Mouse (Mus musculus): Measurements from ENCODE around the gene Plcg1. TPM values are rescaled to one million over a fixed set of nuclear protein-coding genes. Genes with fewer than 3 reads are reported as not detected.

Gene Plcg1
- polyA plus RNA-seq, 1 experiment from 2014 or later = 52.8 TPM

- Histone ChIP-seq H3K36me3 (peaks cover 97% of the 10 kb centered on the region), H3K27me3 (no peaks in the 10 kb centered on the region), H3K9me3 (replicated peaks) (no peaks in the 10 kb centered on the region), H3K27ac (no peak overlapping the region), H3K4me3 (replicated peaks) (no peak overlapping the region), H3K4me2 (no peak overlapping the region), H3K4me1 (no peaks in the 10 kb centered on the region), H3K9ac (no peak overlapping the region)
- no peak for ATAC-seq (replicated peaks; ENCODE audit: low FRiP score)
- 88% methylated on average over 9 of the region's 9 CpGs for WGBS
Measured at GRCm38 (mm10) chr2:160760433-160761184, 29.5 kb downstream of the Plcg1 start.

DNA sequence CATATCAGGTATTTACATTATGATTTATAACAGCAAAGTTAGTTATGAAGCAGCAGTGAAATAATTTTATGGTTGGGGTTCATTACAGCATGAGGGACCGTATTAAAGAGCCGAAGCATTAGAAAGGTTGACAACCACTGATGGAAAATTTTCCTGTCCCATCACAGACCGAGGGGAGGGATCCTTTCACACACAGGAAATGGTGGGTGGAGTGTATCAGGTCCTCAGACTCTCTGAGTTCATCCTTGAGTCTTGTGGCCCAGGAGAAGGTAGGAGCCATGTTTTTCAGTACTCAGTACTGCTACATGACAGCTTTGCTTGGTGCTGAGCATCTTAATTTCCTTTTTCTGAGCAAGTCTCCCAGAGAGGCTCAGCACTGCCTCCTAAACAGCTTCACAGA is 32.7 kb downstream of the Plcg1 start:
- H3K9ac ChIP-seq = no peak overlapping the region
- peaks cover 88% of the 10 kb centered on the region for H3K36me3 ChIP-seq
- H3K4me3 ChIP-seq (replicated peaks) = no peak overlapping the region
- no peak overlapping the region for H3K27ac ChIP-seq
- H3K4me2 ChIP-seq = no peak overlapping the region
- 82% methylated on average over 3 of the region's 3 CpGs for WGBS
- no peaks in the 10 kb centered on the region for H3K4me1 ChIP-seq
- ATAC-seq (replicated peaks; ENCODE audit: low FRiP score) = no peak
- H3K27me3 ChIP-seq = no peaks in the 10 kb centered on the region
- H3K9me3 ChIP-seq (replicated peaks) = no peaks in the 10 kb centered on the region

- H3K4me2 ChIP-seq = no peak overlapping the region
- H3K4me1 ChIP-seq = no peaks in the 10 kb centered on the region
- peaks cover 88% of the 10 kb centered on the region for H3K36me3 ChIP-seq
- H3K9ac ChIP-seq = no peak overlapping the region
- no peak overlapping the region for H3K4me3 ChIP-seq (replicated peaks)
- no peak overlapping the region for H3K27ac ChIP-seq
- H3K9me3 ChIP-seq (replicated peaks) = no peaks in the 10 kb centered on the region
- no peak for ATAC-seq (replicated peaks; ENCODE audit: low FRiP score)
- 88% methylated on average over 2 of the region's 2 CpGs for WGBS
- no peaks in the 10 kb centered on the region for H3K27me3 ChIP-seq
Measured at GRCm38 (mm10) chr2:160764386-160764785, 33.3 kb downstream of the Plcg1 start.

DNA sequence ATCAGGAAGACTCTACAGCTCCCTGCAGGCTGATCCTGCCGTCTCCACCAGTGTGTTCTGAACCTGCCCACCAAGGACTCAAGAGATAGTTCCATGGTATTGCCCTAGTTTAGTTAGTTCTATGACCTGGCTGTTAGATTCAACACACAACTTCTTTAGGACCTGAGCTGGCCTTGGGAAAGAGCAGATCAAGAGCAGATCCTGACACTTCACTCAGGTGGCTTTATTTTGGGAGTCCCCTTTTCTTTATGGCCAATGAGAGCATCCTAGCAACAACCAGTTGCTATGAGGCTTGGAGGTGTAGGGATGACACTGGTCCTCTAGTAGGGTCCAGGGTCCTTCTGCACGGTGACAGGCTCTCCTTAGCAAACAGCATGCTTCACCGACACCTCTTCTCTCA is 34.0 kb downstream of the Plcg1 start:
- H3K4me3 ChIP-seq (replicated peaks) = no peak overlapping the region
- no peak overlapping the region for H3K4me2 ChIP-seq
- H3K4me1 ChIP-seq = no peaks in the 10 kb centered on the region
- ATAC-seq (replicated peaks; ENCODE audit: low FRiP score) = no peak
- no peaks in the 10 kb centered on the region for H3K27me3 ChIP-seq
- peaks cover 84% of the 10 kb centered on the region for H3K36me3 ChIP-seq
- WGBS = 81% methylated on average over 3 of the region's 3 CpGs
- no peak overlapping the region for H3K9ac ChIP-seq
- no peaks in the 10 kb centered on the region for H3K9me3 ChIP-seq (replicated peaks)
- no peak overlapping the region for H3K27ac ChIP-seq

GRCm38 (mm10) chr2:160766371-160766771 is 35.3 kb downstream of the Plcg1 start:
- no peak overlapping the region for H3K9ac ChIP-seq
- H3K36me3 ChIP-seq = peaks cover 80% of the 10 kb centered on the region
- H3K4me1 ChIP-seq = no peaks in the 10 kb centered on the region
- WGBS = 75% methylated on average over 5 of the region's 5 CpGs
- no peak overlapping the region for H3K27ac ChIP-seq
- H3K9me3 ChIP-seq (replicated peaks) = no peaks in the 10 kb centered on the region
- no peak overlapping the region for H3K4me3 ChIP-seq (replicated peaks)
- no peak for ATAC-seq (replicated peaks; ENCODE audit: low FRiP score)
- H3K4me2 ChIP-seq = no peak overlapping the region
- no peaks in the 10 kb centered on the region for H3K27me3 ChIP-seq

DNA sequence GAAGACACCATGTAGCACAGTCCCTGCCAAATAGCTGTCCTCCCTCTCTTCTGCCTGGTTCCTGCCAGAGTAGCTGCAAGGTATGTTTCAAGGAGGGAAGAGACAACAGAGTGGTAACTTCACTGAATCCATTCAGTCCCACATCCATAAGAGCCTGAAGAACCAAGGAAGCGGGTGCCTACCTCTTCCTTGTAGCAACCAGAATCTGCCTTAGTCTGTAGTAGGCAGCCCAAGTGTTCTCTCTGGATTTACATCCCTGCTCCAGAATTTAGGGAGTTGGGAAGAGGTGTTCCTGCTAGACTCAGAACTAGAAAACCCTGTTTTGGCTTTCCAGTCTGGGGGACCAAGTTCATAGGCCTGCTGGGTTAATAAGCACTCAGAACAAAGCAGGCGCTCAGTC is 36.1 kb downstream of the Plcg1 start:
- ATAC-seq (replicated peaks; ENCODE audit: low FRiP score) = no peak
- Histone ChIP-seq H3K36me3 (peaks cover 72% of the 10 kb centered on the region), H3K4me1 (no peaks in the 10 kb centered on the region), H3K9me3 (replicated peaks) (no peaks in the 10 kb centered on the region), H3K27me3 (no peaks in the 10 kb centered on the region), H3K4me2 (no peak overlapping the region), H3K27ac (no peak overlapping the region), H3K9ac (no peak overlapping the region), H3K4me3 (replicated peaks) (no peak overlapping the region)
- 96% methylated on average over 2 of the region's 2 CpGs for WGBS

GRCm38 (mm10) chr2:160768097-160768695 is 37.1 kb downstream of the Plcg1 start:
- ATAC-seq (replicated peaks; ENCODE audit: low FRiP score) = no peak
- H3K4me1 ChIP-seq = no peaks in the 10 kb centered on the region
- no peaks in the 10 kb centered on the region for H3K9me3 ChIP-seq (replicated peaks)
- WGBS = 84% methylated on average over 4 of the region's 4 CpGs
- no peak overlapping the region for H3K4me3 ChIP-seq (replicated peaks)
- H3K4me2 ChIP-seq = no peak overlapping the region
- no peaks in the 10 kb centered on the region for H3K27me3 ChIP-seq
- peaks cover 62% of the 10 kb centered on the region for H3K36me3 ChIP-seq
- no peak overlapping the region for H3K9ac ChIP-seq
- no peak overlapping the region for H3K27ac ChIP-seq

GRCm38 (mm10) chr2:160768997-160769396 is 37.9 kb downstream of the Plcg1 start:
- no peak overlapping the region for H3K9ac ChIP-seq
- no peak overlapping the region for H3K27ac ChIP-seq
- ATAC-seq (replicated peaks; ENCODE audit: low FRiP score) = no peak
- no peaks in the 10 kb centered on the region for H3K27me3 ChIP-seq
- H3K36me3 ChIP-seq = peaks cover 54% of the 10 kb centered on the region
- H3K4me3 ChIP-seq (replicated peaks) = no peak overlapping the region
- no peak overlapping the region for H3K4me2 ChIP-seq
- H3K9me3 ChIP-seq (replicated peaks) = no peaks in the 10 kb centered on the region
- 94% methylated on average over 2 of the region's 2 CpGs for WGBS
- H3K4me1 ChIP-seq = no peaks in the 10 kb centered on the region

DNA sequence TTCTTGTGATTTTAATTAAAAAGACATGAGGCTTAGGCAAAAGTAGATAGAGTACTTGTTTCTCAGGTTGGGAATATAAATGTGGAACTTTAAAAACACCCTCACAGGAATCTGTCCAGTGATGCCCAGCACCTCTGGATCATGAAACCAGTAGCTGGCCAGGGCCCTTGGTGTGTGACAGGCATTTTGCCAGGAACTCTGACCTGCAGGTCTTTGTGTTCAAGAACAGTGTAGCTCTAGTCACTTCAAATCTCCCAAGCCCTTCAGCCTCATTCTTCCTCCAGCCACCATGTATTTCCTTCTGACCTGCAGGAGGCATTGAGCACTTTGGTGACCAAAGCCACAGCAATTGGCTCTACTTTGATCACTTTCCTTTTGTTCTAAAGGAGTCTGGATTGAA is 39.3 kb downstream of the Plcg1 start:
- ATAC-seq (replicated peaks; ENCODE audit: low FRiP score) = no peak
- no peak overlapping the region for H3K4me2 ChIP-seq
- no peak overlapping the region for H3K9ac ChIP-seq
- no peak overlapping the region for H3K27ac ChIP-seq
- no peaks in the 10 kb centered on the region for H3K9me3 ChIP-seq (replicated peaks)
- no peaks in the 10 kb centered on the region for H3K4me1 ChIP-seq
- H3K27me3 ChIP-seq = no peaks in the 10 kb centered on the region
- no peak overlapping the region for H3K4me3 ChIP-seq (replicated peaks)
- peaks cover 42% of the 10 kb centered on the region for H3K36me3 ChIP-seq

GRCm38 (mm10) chr2:160770871-160771270 is 39.8 kb downstream of the Plcg1 start:
- Histone ChIP-seq H3K4me2 (no peak overlapping the region), H3K9ac (no peak overlapping the region), H3K27ac (no peak overlapping the region), H3K4me1 (no peaks in the 10 kb centered on the region), H3K36me3 (peaks cover 38% of the 10 kb centered on the region), H3K9me3 (replicated peaks) (no peaks in the 10 kb centered on the region), H3K27me3 (no peaks in the 10 kb centered on the region), H3K4me3 (replicated peaks) (no peak overlapping the region)
- 79% methylated on average over 1 of the region's 1 CpGs for WGBS
- ATAC-seq (replicated peaks; ENCODE audit: low FRiP score) = no peak

GRCm38 (mm10) chr2:160771325-160772276 is 40.5 kb downstream of the Plcg1 start:
- no peaks in the 10 kb centered on the region for H3K27me3 ChIP-seq
- ATAC-seq (replicated peaks; ENCODE audit: low FRiP score) = no peak
- no peaks in the 10 kb centered on the region for H3K9me3 ChIP-seq (replicated peaks)
- H3K4me1 ChIP-seq = no peaks in the 10 kb centered on the region
- H3K4me2 ChIP-seq = no peak overlapping the region
- no peak overlapping the region for H3K4me3 ChIP-seq (replicated peaks)
- peaks cover 32% of the 10 kb centered on the region for H3K36me3 ChIP-seq
- WGBS = 85% methylated on average over 8 of the region's 8 CpGs
- H3K9ac ChIP-seq = no peak overlapping the region
- no peak overlapping the region for H3K27ac ChIP-seq

GRCm38 (mm10) chr2:160778034-160778433 is 46.9 kb downstream of the Plcg1 start:
- Histone ChIP-seq H3K4me3 (replicated peaks) (no peak overlapping the region), H3K36me3 (peaks cover 31% of the 10 kb centered on the region), H3K9ac (no peak overlapping the region), H3K4me2 (no peak overlapping the region), H3K27me3 (no peaks in the 10 kb centered on the region), H3K9me3 (replicated peaks) (no peaks in the 10 kb centered on the region), H3K4me1 (no peaks in the 10 kb centered on the region), H3K27ac (no peak overlapping the region)
- 89% methylated on average over 2 of the region's 2 CpGs for WGBS
- no peak for ATAC-seq (replicated peaks; ENCODE audit: low FRiP score)

Measured in kidney, embryonic 15.5 days (tissue).